Mouse (Mus musculus) heart, embryonic 11.5 days (tissue): ENCODE measurements around the gene Stox2. TPM values are rescaled to one million over a fixed set of nuclear protein-coding genes. Genes with fewer than 3 reads are reported as not detected.
A peak's percentile ranks its signal among the peaks of the same experiment; 100 is the strongest.

Source experiments
- ATAC-seq: fragments of 200-750 bp; cut with Nextera tagmentation; replicated peaks from 2 replicates; pipeline ENCODE4 v1.8.0; 2017; ENCODE audit warnings: moderate library complexity; ENCODE audit not compliant: insufficient number of reproducible peaks, low FRiP score, low TSS enrichment
- H3K27ac ChIP-seq: fragments of 300-500 bp; sonication (generic); 2 replicates; pipeline ENCODE4 v1.5.1; 2014; ENCODE audit warnings: mild to moderate bottlenecking, low read depth, low read length
- H3K27me3 ChIP-seq: fragments of 300-500 bp; sonication (generic); 2 replicates; pipeline ENCODE4 v1.6.1; 2014; ENCODE audit warnings: mild to moderate bottlenecking, low read length, mixed read lengths; ENCODE audit not compliant: control insufficient read depth, insufficient read depth
- H3K36me3 ChIP-seq: fragments of 300-500 bp; sonication (generic); 2 replicates; pipeline ENCODE4 v1.6.1; 2014; ENCODE audit warnings: mild to moderate bottlenecking, low read length, moderate library complexity, mixed read lengths; ENCODE audit not compliant: control insufficient read depth, insufficient read depth
- H3K4me1 ChIP-seq: fragments of 300-500 bp; sonication (generic); 2 replicates; pipeline ENCODE4 v1.6.1; 2014; ENCODE audit warnings: low read length; ENCODE audit not compliant: control insufficient read depth, insufficient read depth
- H3K4me2 ChIP-seq: fragments of 300-500 bp; sonication (generic); 2 replicates; pipeline ENCODE4 v1.6.1; 2014; ENCODE audit warnings: mild to moderate bottlenecking, moderate library complexity
- H3K4me3 ChIP-seq: fragments of 300-500 bp; sonication (generic); 2 replicates; pipeline ENCODE4 v1.5.1; 2014; ENCODE audit warnings: low read depth, low read length
- H3K9ac ChIP-seq: fragments of 300-500 bp; sonication (generic); 2 replicates; pipeline ENCODE4 v1.6.1; 2014; ENCODE audit warnings: mild to moderate bottlenecking, low read depth, low read length, moderate library complexity
- H3K9me3 ChIP-seq: fragments of 300-500 bp; sonication (generic); replicated peaks from 2 replicates; pipeline ENCODE4 v1.6.1; 2016; ENCODE audit warnings: low read length; ENCODE audit not compliant: control insufficient read depth
- WGBS: fragments of 180-500 bp; shearing (Covaris S2); extraction: QIAGEN DNeasy Blood & Tissue Kit; methylation state at CpG from one replicate; pipeline ENCODE4 v1.1.7; 2014; ENCODE audit not compliant: insufficient replicate concordance; 5-methylcytosine and 5-hydroxymethylcytosine counted together
- polyA plus RNA-seq: library from polyadenylated mRNA; unstranded; fragments of >200 nt; fragmentation: Nextera tagmentation; extraction: Ambion mirVana; gene quantifications from 2 replicates; pipeline ENCODE4 v1.2.1, GENCODE M21; 2014

Gene Stox2
- polyA plus RNA-seq, 1 experiment from 2014 or later: 10.6 TPM

GRCm38 (mm10) chr8:47244202-47244601 is 202.0 kb downstream of the Stox2 start:
- Histone ChIP-seq H3K36me3 (no peaks in the 10 kb centered on the region), H3K9ac (no peak overlapping the region), H3K9me3 (no peaks in the 10 kb centered on the region), H3K27ac (no peak overlapping the region), H3K27me3 (no peaks in the 10 kb centered on the region), H3K4me2 (no peak overlapping the region), H3K4me3 (no peak overlapping the region), H3K4me1 (peaks cover 12% of the 10 kb centered on the region)
- 88% methylated on average over 15 of the region's 15 CpGs for WGBS
- no peak for ATAC-seq

- Histone ChIP-seq H3K9me3 (no peaks in the 10 kb centered on the region), H3K4me2 (no peak overlapping the region), H3K27me3 (no peaks in the 10 kb centered on the region), H3K4me1 (peaks cover 12% of the 10 kb centered on the region), H3K36me3 (no peaks in the 10 kb centered on the region), H3K4me3 (no peak overlapping the region), H3K9ac (no peak overlapping the region), H3K27ac (no peak overlapping the region)
- WGBS: 69% methylated on average over 12 of the region's 12 CpGs
- ATAC-seq: no peak
Measured at GRCm38 (mm10) chr8:47243631-47244030, 202.5 kb downstream of the Stox2 start.

- Histone ChIP-seq H3K4me3 (peak overlapping the region; percentile 15; the same call in 1 of the 2 replicates), H3K27me3 (no peaks in the 10 kb centered on the region), H3K36me3 (no peaks in the 10 kb centered on the region), H3K9ac (no peak overlapping the region), H3K9me3 (no peaks in the 10 kb centered on the region), H3K4me1 (peaks cover 12% of the 10 kb centered on the region; the same call in 1 of the 2 replicates), H3K27ac (no peak overlapping the region), H3K4me2 (peak overlapping the region; percentile 53)
- no peak for ATAC-seq
- 57% methylated on average over 8 of the region's 8 CpGs for WGBS
Measured at GRCm38 (mm10) chr8:47243016-47243630, 203.0 kb downstream of the Stox2 start.

GRCm38 (mm10) chr8:47242207-47243004 is 203.8 kb downstream of the Stox2 start:
- Histone ChIP-seq H3K9ac (no peak overlapping the region), H3K27ac (0 out of 2 replicates have a peak overlapping the region, but pooled peaks have one; percentile 7)

GRCm38 (mm10) chr8:47241421-47242078 is 204.6 kb downstream of the Stox2 start:
- H3K9ac ChIP-seq: no peak overlapping the region
- H3K4me1 ChIP-seq: peaks cover 17% of the 10 kb centered on the region
- H3K4me3 ChIP-seq: no peak overlapping the region
- no peaks in the 10 kb centered on the region for H3K27me3 ChIP-seq
- H3K36me3 ChIP-seq: no peaks in the 10 kb centered on the region
- no peaks in the 10 kb centered on the region for H3K9me3 ChIP-seq
- H3K4me2 ChIP-seq: no peak overlapping the region
- ATAC-seq: no peak
- 76% methylated on average over 13 of the region's 13 CpGs for WGBS
- no peak overlapping the region for H3K27ac ChIP-seq

More at GRCm38 (mm10) chr8:47242207-47243004, 203.8 kb downstream of the Stox2 start:
- H3K4me1 ChIP-seq: peaks cover 16% of the 10 kb centered on the region
- no peaks in the 10 kb centered on the region for H3K36me3 ChIP-seq
- H3K9me3 ChIP-seq: no peaks in the 10 kb centered on the region
- no peaks in the 10 kb centered on the region for H3K27me3 ChIP-seq
- peak overlapping the region; percentile 23; the same call in 1 of the 2 replicates for H3K4me3 ChIP-seq
- 41% methylated on average over 17 of the region's 17 CpGs for WGBS
- ATAC-seq: 0 out of 2 replicates have a peak, but pooled peaks have one; percentile 26
- H3K4me2 ChIP-seq: peak overlapping the region; percentile 53

GRCm38 (mm10) chr8:47240871-47241270 is 205.3 kb downstream of the Stox2 start:
- WGBS: 78% methylated on average over 4 of the region's 4 CpGs
- H3K4me2 ChIP-seq: no peak overlapping the region
- no peaks in the 10 kb centered on the region for H3K36me3 ChIP-seq
- H3K27me3 ChIP-seq: no peaks in the 10 kb centered on the region
- ATAC-seq: no peak
- H3K4me3 ChIP-seq: no peak overlapping the region
- no peak overlapping the region for H3K9ac ChIP-seq
- H3K4me1 ChIP-seq: peaks cover 18% of the 10 kb centered on the region
- H3K9me3 ChIP-seq: no peaks in the 10 kb centered on the region
- H3K27ac ChIP-seq: no peak overlapping the region

- Histone ChIP-seq H3K4me3 (no peak overlapping the region), H3K36me3 (no peaks in the 10 kb centered on the region), H3K27ac (no peak overlapping the region), H3K4me2 (no peak overlapping the region), H3K4me1 (peaks cover 18% of the 10 kb centered on the region), H3K9ac (no peak overlapping the region), H3K27me3 (no peaks in the 10 kb centered on the region), H3K9me3 (no peaks in the 10 kb centered on the region)
- WGBS: 54% methylated on average over 7 of the region's 7 CpGs
- ATAC-seq: no peak
Measured at GRCm38 (mm10) chr8:47240266-47240665, 205.9 kb downstream of the Stox2 start.

GRCm38 (mm10) chr8:47232081-47232480 is 214.1 kb downstream of the Stox2 start:
- no peaks in the 10 kb centered on the region for H3K27me3 ChIP-seq
- no peak overlapping the region for H3K4me2 ChIP-seq
- H3K4me3 ChIP-seq: no peak overlapping the region
- H3K9ac ChIP-seq: no peak overlapping the region
- ATAC-seq: no peak
- H3K27ac ChIP-seq: no peak overlapping the region
- peaks cover 14% of the 10 kb centered on the region for H3K4me1 ChIP-seq
- no peaks in the 10 kb centered on the region for H3K9me3 ChIP-seq
- no peaks in the 10 kb centered on the region for H3K36me3 ChIP-seq
- WGBS: 73% methylated on average over 3 of the region's 3 CpGs
